Mouse (Mus musculus): Measurements from ENCODE around the gene Car6. TPM values are rescaled to one million over a fixed set of nuclear protein-coding genes. Genes with fewer than 3 reads are reported as not detected.

Gene Car6
- polyA plus RNA-seq, 1 experiment from 2014 or later: 0.18 TPM

GRCm38 (mm10) chr4:150239951-150240368, 38.8 kb upstream of the Car6 start:
- ATAC-seq (replicated peaks; ENCODE audit: insufficient number of reproducible peaks, low FRiP score, low TSS enrichment, low read depth) (no peak), DNase-seq (ENCODE audit: low spot score) (peak; percentile 98)
- H3K4me3 ChIP-seq (ENCODE audit: low read depth, low read length): peak overlapping the region; percentile 77
- H3K4me1 ChIP-seq (ENCODE audit: control insufficient read depth, insufficient read depth, low read length): peaks cover 5% of the 10 kb centered on the region
- H3K4me2 ChIP-seq (ENCODE audit: low read depth, low read length): peak overlapping the region; percentile 78
- no peaks in the 10 kb centered on the region for H3K27me3 ChIP-seq (ENCODE audit: control insufficient read depth, insufficient read depth, low read length)
- peaks cover 27% of the 10 kb centered on the region for H3K36me3 ChIP-seq (replicated peaks; ENCODE audit: control insufficient read depth, insufficient read depth, low read depth, low read length)
- H3K9me3 ChIP-seq (replicated peaks; ENCODE audit: control insufficient read depth, low read length): no peaks in the 10 kb centered on the region
- H3K9ac ChIP-seq (replicated peaks; ENCODE audit: low read length): peak overlapping the region; percentile 25
- 7% methylated on average over 6 of the region's 6 CpGs for WGBS
- H3K27ac ChIP-seq (replicated peaks; ENCODE audit: low read depth, low read length): 0 out of 2 replicates have a peak overlapping the region, but pooled peaks have one; percentile 2

- H3K36me3 ChIP-seq (replicated peaks; ENCODE audit: control insufficient read depth, insufficient read depth, low read depth, low read length): peaks cover 24% of the 10 kb centered on the region
- H3K4me1 ChIP-seq (ENCODE audit: control insufficient read depth, insufficient read depth, low read length): peaks cover 7% of the 10 kb centered on the region
- H3K4me2 ChIP-seq (ENCODE audit: low read depth, low read length): peak overlapping the region; percentile 78
- peak overlapping the region; percentile 84 for H3K9ac ChIP-seq (replicated peaks; ENCODE audit: low read length)
- peak overlapping the region; percentile 77 for H3K4me3 ChIP-seq (ENCODE audit: low read depth, low read length)
- 28% methylated on average over 6 of the region's 6 CpGs for WGBS
- H3K27ac ChIP-seq (replicated peaks; ENCODE audit: low read depth, low read length): no peak overlapping the region
- no peaks in the 10 kb centered on the region for H3K27me3 ChIP-seq (ENCODE audit: control insufficient read depth, insufficient read depth, low read length)
- DNase-seq (ENCODE audit: low spot score) (no peak), ATAC-seq (replicated peaks; ENCODE audit: insufficient number of reproducible peaks, low FRiP score, low TSS enrichment, low read depth) (no peak)
- no peaks in the 10 kb centered on the region for H3K9me3 ChIP-seq (replicated peaks; ENCODE audit: control insufficient read depth, low read length)
Observed at GRCm38 (mm10) chr4:150239503-150239902, 38.4 kb upstream of the Car6 start.

GRCm38 (mm10) chr4:150239087-150239480, 38.0 kb upstream of the Car6 start:
- peak overlapping the region; percentile 84 for H3K9ac ChIP-seq (replicated peaks; ENCODE audit: low read length)
- DNase-seq (ENCODE audit: low spot score) (peak; percentile 6), ATAC-seq (replicated peaks; ENCODE audit: insufficient number of reproducible peaks, low FRiP score, low TSS enrichment, low read depth) (no peak)
- H3K4me2 ChIP-seq (ENCODE audit: low read depth, low read length): peak overlapping the region; percentile 78
- H3K4me1 ChIP-seq (ENCODE audit: control insufficient read depth, insufficient read depth, low read length): peaks cover 7% of the 10 kb centered on the region
- peak overlapping the region; percentile 77 for H3K4me3 ChIP-seq (ENCODE audit: low read depth, low read length)
- WGBS: 19% methylated on average over 5 of the region's 5 CpGs
- no peaks in the 10 kb centered on the region for H3K9me3 ChIP-seq (replicated peaks; ENCODE audit: control insufficient read depth, low read length)
- H3K36me3 ChIP-seq (replicated peaks; ENCODE audit: control insufficient read depth, insufficient read depth, low read depth, low read length): peaks cover 19% of the 10 kb centered on the region
- no peaks in the 10 kb centered on the region for H3K27me3 ChIP-seq (ENCODE audit: control insufficient read depth, insufficient read depth, low read length)
- no peak overlapping the region for H3K27ac ChIP-seq (replicated peaks; ENCODE audit: low read depth, low read length)

- ATAC-seq (replicated peaks; ENCODE audit: insufficient number of reproducible peaks, low FRiP score, low TSS enrichment, low read depth): no peak
- peak overlapping the region; percentile 38; the same call in 1 of the 2 replicates for H3K27ac ChIP-seq (replicated peaks; ENCODE audit: low read depth, low read length)
Observed at GRCm38 (mm10) chr4:150238433-150239086, 37.4 kb upstream of the Car6 start.

GRCm38 (mm10) chr4:150237636-150238361, 36.7 kb upstream of the Car6 start:
- Histone ChIP-seq H3K4me1 (ENCODE audit: control insufficient read depth, insufficient read depth, low read length) (peaks cover 7% of the 10 kb centered on the region), H3K27ac (replicated peaks; ENCODE audit: low read depth, low read length) (peak overlapping the region; percentile 63; the same call in 1 of the 2 replicates), H3K27me3 (ENCODE audit: control insufficient read depth, insufficient read depth, low read length) (no peaks in the 10 kb centered on the region), H3K36me3 (replicated peaks; ENCODE audit: control insufficient read depth, insufficient read depth, low read depth, low read length) (peaks cover 12% of the 10 kb centered on the region), H3K9me3 (replicated peaks; ENCODE audit: control insufficient read depth, low read length) (no peaks in the 10 kb centered on the region), H3K9ac (replicated peaks; ENCODE audit: low read length) (peak overlapping the region; percentile 84), H3K4me2 (ENCODE audit: low read depth, low read length) (peak overlapping the region; percentile 78), H3K4me3 (ENCODE audit: low read depth, low read length) (peak overlapping the region; percentile 77)
- peak; percentile 45 for DNase-seq (ENCODE audit: low spot score)
- no peak for ATAC-seq (replicated peaks; ENCODE audit: insufficient number of reproducible peaks, low FRiP score, low TSS enrichment, low read depth)
- 0% methylated on average over 21 of the region's 21 CpGs for WGBS

More at GRCm38 (mm10) chr4:150238433-150239086, 37.4 kb upstream of the Car6 start:
- H3K27me3 ChIP-seq (ENCODE audit: control insufficient read depth, insufficient read depth, low read length): no peaks in the 10 kb centered on the region
- peaks cover 7% of the 10 kb centered on the region for H3K4me1 ChIP-seq (ENCODE audit: control insufficient read depth, insufficient read depth, low read length)
- peak; percentile 53 for DNase-seq (ENCODE audit: low spot score)
- 1% methylated on average over 3 of the region's 3 CpGs for WGBS
- no peaks in the 10 kb centered on the region for H3K9me3 ChIP-seq (replicated peaks; ENCODE audit: control insufficient read depth, low read length)
- H3K4me3 ChIP-seq (ENCODE audit: low read depth, low read length): peak overlapping the region; percentile 77
- peaks cover 19% of the 10 kb centered on the region for H3K36me3 ChIP-seq (replicated peaks; ENCODE audit: control insufficient read depth, insufficient read depth, low read depth, low read length)
- peak overlapping the region; percentile 84 for H3K9ac ChIP-seq (replicated peaks; ENCODE audit: low read length)
- peak overlapping the region; percentile 78 for H3K4me2 ChIP-seq (ENCODE audit: low read depth, low read length)

GRCm38 (mm10) chr4:150236521-150237481, 35.7 kb upstream of the Car6 start, which contains the start of gene Eno1:
Gene Eno1 (plus strand): TSS chr4:150236721.
- Histone ChIP-seq H3K4me2 (ENCODE audit: low read depth, low read length) (peak within 1 kb of the TSS; percentile 78), H3K36me3 (replicated peaks; ENCODE audit: control insufficient read depth, insufficient read depth, low read depth, low read length) (peaks cover 2% of the 10 kb centered on the region; the same call in 1 of the 2 replicates), H3K9ac (replicated peaks; ENCODE audit: low read length) (peak within 1 kb of the TSS; percentile 84), H3K27ac (replicated peaks; ENCODE audit: low read depth, low read length) (peak within 1 kb of the TSS; percentile 97), H3K9me3 (replicated peaks; ENCODE audit: control insufficient read depth, low read length) (no peaks in the 10 kb centered on the region), H3K27me3 (ENCODE audit: control insufficient read depth, insufficient read depth, low read length) (no peaks in the 10 kb centered on the region), H3K4me3 (ENCODE audit: low read depth, low read length) (peak within 1 kb of the TSS; percentile 77), H3K4me1 (ENCODE audit: control insufficient read depth, insufficient read depth, low read length) (peaks cover 7% of the 10 kb centered on the region)
- ATAC-seq (replicated peaks; ENCODE audit: insufficient number of reproducible peaks, low FRiP score, low TSS enrichment, low read depth): peak; percentile 99
- under 1% methylated on average over 69 of the region's 78 CpGs for WGBS
- DNase-seq (ENCODE audit: low spot score): peak; percentile 99

- Histone ChIP-seq H3K27ac (replicated peaks; ENCODE audit: low read depth, low read length) (peak overlapping the region; percentile 97), H3K4me3 (ENCODE audit: low read depth, low read length) (peak overlapping the region; percentile 77), H3K9ac (replicated peaks; ENCODE audit: low read length) (peak overlapping the region; percentile 74), H3K4me1 (ENCODE audit: control insufficient read depth, insufficient read depth, low read length) (peaks cover 7% of the 10 kb centered on the region), H3K9me3 (replicated peaks; ENCODE audit: control insufficient read depth, low read length) (no peaks in the 10 kb centered on the region), H3K4me2 (ENCODE audit: low read depth, low read length) (peak overlapping the region; percentile 51), H3K36me3 (replicated peaks; ENCODE audit: control insufficient read depth, insufficient read depth, low read depth, low read length) (no peaks in the 10 kb centered on the region), H3K27me3 (ENCODE audit: control insufficient read depth, insufficient read depth, low read length) (no peaks in the 10 kb centered on the region)
- DNase-seq (ENCODE audit: low spot score) (no peak), ATAC-seq (replicated peaks; ENCODE audit: insufficient number of reproducible peaks, low FRiP score, low TSS enrichment, low read depth) (no peak)
- WGBS: 83% methylated on average over 8 of the region's 8 CpGs
Observed at GRCm38 (mm10) chr4:150236031-150236430, 34.9 kb upstream of the Car6 start.
